Mouse (Mus musculus): ENCODE measurements around the gene Tomm40l.

Tomm40l gene

DNA sequence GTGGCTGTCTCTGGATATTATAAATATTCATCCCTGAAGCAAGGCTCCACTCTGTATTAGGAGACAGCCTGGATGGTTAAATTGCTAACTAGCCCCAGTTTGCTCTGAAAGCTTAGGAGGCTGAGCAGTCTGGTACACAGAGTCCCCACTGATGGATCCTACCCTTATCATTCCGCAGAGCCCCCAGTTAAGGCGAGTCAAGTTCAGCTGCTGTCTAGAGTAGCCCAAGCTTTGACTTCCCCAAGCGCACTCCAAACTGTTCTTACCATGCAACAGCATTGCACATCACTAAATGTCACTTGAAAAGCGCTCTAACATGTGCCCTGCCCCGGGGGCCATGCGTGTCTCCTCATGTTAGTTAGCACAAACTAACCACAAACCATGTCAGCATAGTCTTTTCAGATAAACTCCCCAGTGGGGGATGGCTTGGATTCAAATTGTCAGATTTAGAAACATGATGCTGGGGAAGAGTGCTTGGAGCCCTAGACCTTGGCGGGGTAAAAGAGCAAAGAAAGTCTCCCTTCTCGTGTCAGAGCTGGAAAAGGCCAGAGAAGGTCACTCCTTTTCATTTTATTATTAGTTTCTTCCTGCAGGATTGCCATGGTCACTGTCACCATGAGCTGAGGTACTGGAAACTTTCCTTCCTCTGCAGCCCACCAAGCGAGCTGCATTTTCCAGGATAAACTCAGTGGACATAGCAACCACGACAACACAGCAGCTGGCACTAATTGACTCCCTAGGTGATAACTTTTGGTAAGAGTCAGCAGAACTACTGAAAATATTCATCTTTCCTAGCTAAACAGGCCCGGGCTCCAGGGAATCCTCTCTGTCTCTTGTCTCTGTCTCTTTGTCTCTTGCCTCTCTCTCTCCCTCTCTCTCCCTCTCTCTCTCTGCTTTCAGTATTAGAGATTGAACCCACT is 28.1 kb downstream of the Tomm40l start:
- in situ Hi-C loops (cut with MboI, MseI): no loop called here

DNA sequence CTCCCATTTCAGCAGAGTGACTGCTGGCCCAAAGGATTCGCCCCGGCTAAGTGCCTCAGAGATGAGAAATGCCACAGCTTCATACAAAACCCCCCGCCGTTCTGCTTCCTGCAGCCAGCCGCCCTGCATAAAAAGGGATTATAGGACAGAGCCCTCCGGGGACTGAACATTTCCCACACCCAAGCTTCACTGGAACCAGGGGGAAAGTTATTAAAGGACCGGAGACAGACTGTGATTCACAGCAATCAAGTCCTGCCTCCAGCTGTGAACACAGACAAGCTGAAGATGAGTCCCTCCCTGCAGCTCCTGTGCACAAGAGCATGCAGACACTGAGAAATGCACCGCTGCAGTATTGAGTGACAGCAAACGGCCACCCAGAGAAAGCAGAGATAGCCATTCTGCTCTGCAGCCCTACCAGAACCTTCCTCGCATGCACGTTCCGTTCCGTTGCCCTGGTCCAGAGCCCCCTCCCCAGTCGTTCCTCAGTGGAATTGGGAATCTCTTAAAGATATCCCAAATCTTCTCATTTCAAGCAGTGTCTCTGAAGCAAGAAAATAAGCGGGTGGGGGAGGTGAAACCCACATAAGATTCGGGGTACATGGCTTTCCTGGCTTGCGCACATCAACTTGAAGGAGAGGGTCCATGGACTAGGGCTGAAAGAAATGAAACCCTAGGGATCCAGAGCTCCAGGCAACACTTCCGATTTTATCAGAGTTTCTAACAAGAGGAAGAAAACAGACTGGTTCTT is 29.0 kb downstream of the Tomm40l start:
- in situ Hi-C loops (cut with MboI, MseI): no loop called here

DNA sequence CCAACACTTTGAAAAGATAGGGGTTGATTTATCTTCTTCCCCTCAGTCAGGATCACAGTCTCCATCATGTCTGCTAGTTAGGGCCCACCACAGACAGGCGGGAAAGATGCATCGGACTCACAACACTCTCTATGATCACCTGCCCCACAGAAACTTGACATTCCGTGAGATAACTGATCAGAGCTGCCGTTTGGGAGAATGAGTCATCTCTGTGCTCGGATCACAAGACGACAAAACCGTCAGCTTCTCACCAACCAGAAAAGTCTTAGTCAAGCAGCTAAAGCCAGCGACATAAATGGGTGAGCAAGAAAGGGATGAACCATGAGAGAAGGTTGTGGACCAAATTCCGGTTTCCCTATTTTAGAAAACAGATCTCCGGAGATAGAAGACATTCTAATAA is 30.0 kb downstream of the Tomm40l start:
- in situ Hi-C loops (cut with MboI, MseI): no loop called here

DNA sequence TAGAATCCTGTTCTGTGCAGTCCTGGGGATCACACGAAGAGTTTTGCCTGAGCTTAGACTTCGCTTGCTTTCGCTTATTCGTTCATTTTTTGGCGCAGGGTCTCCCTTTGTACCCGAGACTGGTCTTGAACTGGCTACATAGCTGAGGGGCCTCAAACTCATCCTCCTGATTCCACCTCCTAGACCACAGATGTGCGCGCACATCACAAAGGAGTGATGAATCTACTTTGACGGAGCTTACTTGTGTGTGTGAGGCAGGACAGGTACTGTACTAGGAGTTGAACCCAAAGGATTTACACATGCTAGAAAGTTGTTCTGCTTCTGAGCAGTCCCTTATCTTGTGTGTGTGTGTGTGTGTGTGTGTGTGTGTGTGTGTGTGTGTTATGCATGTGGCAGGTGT is 31.5 kb downstream of the Tomm40l start:
- in situ Hi-C loops (cut with MboI, MseI): no loop called here

DNA sequence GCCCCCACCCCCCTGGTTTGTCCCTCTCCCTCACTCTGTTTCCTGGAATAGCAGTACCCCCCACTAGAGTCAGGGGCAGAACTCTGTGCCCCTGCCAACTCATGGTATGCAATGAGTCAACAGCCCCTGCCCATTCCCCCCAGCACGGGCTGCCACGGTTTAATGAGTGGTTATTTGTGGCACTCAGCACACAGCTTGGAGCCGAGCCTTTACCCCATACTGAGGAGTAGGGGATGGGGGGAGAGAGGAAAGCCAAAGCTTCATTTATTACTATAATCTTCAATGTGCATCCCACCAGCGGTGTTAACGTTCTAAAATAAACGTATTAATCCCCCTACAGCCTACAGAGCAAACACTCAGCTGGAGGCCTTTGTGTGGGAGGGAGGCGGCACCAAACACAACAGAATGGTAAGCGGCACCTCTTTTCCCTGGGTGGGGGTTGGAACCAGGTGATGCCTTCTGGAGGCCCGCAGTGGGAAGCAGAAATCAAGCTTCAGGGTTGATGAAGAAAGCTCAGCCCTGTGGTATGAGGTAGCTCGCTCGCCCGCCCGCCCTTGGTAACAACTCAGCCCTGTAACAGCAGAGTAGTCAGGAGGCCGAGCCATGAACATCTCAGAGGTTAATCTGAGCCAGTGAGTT is 32.7 kb downstream of the Tomm40l start:
- in situ Hi-C loops (cut with MboI, MseI): no loop called here

DNA sequence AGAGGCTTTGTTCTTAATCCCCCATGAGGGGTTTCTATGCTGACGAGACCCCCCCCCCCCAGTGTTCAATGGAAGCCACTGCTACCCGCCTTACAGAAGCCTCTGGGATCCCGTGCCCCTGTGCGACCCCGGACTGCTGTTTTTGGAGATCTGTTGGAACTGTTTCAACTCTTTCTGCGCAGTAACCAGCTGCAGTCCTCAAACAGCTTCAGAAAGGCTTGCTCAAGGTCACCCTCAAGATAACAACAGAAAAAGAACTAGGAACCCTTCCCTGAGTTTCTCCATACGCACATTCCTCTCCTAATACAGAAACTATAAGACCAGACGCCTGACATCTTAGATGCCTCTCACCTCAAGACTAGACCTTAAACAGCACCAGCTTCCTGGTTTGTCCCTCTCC is 33.3 kb downstream of the Tomm40l start:
- in situ Hi-C loops (cut with MboI, MseI): no loop called here

DNA sequence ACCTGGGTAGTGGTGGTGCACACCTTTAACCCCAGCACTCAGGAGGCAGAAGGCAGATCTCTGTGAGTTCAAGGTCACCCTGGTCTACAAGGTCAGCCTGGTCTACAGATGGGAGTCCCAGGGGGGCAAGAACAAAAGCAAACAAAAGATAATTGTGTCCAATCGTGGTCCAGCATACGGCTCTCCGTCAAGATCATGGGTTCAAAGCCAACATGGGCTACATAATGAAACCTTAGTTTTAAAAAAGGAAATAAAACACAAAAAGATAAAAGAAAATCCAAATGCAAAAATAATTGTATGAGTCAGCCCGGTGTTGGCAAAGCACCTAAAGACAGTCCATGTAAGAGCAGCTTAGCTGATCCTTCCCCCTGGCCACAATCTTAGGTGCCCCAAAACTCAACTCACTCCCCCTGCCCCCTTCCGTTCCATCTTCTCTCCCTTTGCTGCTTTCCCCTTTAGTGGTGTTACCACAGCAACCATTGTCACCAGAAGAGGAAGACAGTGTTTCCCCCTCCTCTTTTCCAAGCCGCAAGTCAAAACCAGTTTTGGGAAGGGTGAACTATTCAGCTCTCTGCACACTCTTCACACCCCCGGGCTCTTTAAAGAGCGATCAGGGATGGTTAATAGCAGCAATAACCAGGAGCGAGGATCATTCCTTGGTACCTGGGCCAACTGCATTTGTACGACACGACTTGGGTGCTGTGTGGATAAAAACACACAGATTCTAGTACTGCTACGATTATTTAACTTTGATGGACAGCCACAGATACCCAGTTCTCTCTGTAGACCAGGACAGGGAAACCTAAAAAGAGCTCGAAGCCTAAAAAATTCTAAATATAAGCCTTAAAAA is 34.2 kb downstream of the Tomm40l start:
- in situ Hi-C loops (cut with MboI, MseI): no loop called here

DNA sequence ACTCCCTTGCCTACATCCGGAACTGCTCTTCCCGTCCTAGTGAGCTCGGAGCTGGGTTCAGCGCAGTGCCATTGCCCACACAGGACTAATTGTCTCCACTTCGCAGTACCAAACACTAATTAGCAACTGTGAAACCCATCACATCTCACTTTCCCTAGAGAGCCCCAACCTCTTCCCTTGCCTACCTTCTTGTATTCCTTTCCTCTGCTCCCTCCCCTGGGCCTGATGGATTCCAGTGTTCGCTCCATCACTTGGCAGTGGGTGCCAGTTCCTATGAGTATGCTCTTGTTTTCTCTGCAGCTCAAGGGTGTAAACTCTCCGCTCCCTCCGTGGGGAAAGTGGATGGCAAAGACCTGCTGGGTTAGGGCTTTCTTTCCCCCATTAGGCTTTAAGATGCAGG is 36.7 kb downstream of the Tomm40l start:
- in situ Hi-C loops (cut with MboI, MseI): no loop called here

DNA sequence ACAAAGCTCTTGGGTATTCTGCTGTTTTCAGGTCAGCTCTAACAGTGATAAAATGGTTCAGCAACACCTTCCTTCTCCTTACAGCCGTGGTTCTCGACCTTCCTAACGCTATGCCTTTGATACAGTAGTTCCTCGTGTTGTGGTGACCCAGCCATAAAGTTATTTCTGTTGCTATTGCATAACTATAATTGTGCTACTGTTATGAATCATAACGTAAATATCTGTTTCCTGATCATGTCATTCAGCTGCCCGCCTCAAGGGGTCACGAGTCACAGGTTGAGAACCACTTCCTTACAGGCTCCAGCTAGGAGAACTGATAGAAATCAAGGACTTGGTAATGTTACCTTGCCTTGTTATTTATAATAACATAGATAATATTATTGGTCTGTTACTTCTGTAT is 38.0 kb downstream of the Tomm40l start:
- in situ Hi-C loops (cut with MboI, MseI): no loop called here

DNA sequence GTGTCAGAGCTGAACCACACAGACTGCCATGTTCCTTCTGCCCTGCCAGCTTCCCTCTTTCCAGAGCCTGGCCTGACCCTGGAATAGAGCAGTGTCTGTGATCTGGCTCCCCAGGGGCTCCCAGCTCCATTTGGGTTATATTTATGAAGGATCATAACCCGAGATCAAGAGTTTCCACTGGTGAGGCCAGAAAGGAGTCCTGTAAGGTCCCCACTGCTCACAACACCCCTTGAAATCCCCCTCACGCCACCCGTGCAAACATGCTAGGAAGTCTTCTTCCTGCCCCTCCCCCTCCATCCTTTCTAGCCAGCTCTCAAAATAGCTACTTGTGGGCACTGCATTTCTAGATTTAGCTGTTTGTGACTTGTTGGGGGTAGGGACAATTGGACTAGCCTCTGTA is 38.7 kb downstream of the Tomm40l start:
- in situ Hi-C loops (cut with MboI, MseI): no loop called here

DNA sequence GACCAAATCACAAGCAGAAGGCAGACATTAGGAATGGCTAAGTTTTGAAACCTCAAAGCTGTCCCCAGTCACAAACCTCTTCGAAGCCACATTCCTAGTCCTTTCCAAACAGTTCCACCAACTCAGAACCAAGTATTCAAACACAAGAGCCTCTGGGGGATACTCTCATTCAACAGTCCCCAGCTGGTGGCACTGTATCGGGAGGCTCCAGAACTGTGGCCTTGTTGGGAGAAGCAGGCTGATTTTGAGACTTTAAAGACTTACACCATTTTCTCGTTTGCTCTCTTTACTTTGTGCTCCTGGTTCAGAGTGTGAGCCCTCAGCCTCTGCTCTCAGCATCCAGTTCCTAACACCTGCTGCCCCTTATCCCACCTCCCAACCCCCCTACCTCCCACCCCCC is 39.3 kb downstream of the Tomm40l start:
- in situ Hi-C loops (cut with MboI, MseI): no loop called here

DNA sequence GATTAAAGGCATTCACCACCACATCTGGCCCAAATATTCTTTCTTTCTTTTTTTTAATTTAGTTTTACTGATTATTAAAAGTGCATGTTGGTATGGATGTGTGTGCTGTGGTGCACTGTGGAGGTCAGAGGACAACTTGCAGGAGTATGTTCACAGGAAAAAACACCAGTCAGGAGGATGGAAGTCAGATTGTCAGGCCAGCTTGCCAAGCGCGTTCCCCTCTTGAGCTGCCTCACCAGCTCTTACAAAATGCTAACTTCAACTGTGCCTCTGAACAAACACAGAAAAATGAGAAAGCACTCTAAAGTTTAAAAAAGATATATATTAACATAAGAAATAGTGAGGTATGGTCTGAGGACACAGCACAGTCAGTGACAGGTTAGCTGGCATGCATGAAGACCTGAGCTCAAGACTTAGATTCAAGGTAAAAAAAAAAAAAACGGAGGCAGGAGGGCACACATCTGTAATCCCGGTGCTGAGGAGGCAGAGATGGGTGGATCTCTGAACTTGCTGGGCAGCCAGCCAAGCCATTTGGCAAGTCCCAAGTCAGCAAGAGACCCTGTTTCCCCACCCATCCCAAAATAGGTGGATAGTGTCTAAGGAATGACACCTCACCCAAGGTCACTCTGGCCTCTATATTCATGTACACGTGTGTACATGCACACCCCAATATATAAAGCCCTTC is 42.7 kb downstream of the Tomm40l start:
- in situ Hi-C loops (cut with MboI, MseI): no loop called here

DNA sequence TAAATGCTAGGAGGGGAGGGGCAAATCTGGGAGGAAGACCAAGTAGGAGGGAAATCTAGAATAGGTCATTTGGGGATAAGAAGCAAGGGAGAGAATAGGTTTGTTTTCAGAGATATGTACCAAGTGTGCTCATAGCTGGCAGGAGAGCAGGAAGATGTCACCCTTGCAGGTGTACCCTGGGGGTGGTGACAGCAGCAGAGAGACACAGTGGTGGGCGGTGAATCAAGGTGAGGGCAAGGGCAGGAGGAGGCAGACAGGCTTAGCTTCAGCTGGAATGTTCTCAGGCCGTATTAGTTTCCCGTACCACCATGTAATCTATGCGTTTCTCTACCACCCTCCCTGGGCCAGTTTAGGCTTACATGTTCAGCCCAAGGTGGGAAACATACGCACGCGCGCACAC is 49.5 kb downstream of the Tomm40l start:
- in situ Hi-C loops (cut with MboI, MseI): no loop called here

DNA sequence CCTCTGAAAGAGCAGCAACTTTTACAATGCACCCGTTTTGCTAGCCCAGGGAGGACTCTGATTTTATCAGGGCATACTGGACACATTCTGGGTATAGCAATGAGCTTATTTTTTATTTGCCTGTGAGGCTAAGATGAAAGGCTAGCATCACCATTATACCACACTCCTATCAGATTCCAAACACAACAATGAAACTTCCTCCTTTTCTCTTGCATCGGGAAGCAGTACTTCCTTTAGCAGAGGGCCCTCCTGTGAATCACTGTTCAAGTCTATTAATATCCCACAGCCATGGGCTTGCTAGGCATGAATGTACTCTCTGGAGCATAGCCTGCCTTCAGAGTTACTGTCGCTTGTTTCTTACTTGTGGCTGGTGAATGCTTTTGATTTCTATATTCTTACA is 51.2 kb downstream of the Tomm40l start:
- in situ Hi-C loops (cut with MboI, MseI): no loop called here

DNA sequence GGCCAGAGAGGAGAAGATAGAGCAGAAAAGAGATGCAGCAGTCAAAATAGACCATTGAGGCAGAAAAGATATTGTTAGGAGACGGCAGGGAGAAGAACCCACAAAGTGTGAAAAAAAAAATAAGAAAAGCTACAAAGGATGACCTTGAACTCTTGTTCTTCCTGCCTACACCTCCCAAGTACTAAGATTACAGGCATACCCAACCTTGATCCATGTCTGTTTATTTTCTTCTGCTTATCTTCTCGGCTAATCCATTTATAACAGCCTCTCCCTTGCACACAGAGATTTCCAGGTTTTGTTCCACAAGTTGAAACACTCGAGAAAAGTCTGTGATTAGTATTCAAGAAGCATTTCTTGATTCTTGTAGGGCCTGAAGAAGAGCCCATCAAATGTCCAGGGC is 52.4 kb downstream of the Tomm40l start:
- in situ Hi-C loops (cut with MboI, MseI): no loop called here

DNA sequence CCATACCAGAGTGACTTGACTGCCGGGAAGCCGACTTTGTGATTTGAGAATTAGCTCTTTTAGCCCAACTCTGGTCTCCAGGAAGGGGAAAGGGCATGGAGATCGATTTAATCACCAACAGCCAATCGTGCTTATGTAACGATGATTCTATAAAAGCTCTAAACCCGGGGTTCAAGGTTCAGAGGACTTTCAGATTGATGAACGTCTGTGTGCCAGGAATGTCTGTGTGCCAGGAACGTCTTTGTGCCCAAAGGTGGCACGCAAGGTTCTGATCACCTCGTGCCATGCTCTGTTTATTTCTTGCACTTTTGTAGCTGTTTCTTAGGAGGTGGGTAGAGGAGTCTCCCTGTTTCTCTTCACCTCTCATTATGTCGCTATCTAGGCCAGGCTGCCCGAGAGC is 53.4 kb downstream of the Tomm40l start:
- in situ Hi-C loops (cut with MboI, MseI): no loop called here
